Comparison of ENCODE assay signal across 17 mouse cellular contexts in the genomic region with DNA sequence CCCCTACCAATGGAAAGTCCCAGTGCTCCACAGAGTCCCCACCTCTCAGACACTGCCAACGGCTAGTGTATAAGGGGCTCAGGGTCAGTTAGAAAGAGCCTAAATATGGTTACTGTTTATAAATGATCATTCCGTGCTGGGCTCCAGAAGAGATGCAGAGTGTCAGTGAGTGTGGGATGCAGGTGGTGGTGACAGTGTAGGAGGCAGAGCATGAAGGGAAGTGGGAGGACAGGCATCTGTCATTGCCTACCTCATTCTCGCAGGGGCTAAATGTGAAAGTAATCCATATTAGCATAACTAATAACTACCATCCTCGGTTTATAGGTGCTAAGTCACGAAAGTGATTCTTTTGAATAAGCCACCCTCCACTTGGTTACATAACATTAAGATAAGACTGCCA. TPM values are rescaled to one million over a fixed set of nuclear protein-coding genes. Genes with fewer than 3 reads are reported as not detected.
DNase-seq lines count a peak whose midpoint lies in the region; ATAC-seq and TF ChIP-seq lines count a peak whose summit lies in the region.
"Had no signal": no experiment of that assay in that cellular context is flagged by ENCODE, and none has a peak within 500 bp of the region (broad histone marks: within the 10 kb centered on the region; RNA-seq: fewer than 3 reads in every experiment).

No protein-coding gene starts in this region.

- no peak overlapping the region for H3K4me2 ChIP-seq in CH12.LX (ENCODE audit: insufficient read depth, low read depth, poor library complexity, severe bottlenecking)
- no peak overlapping the region for H3K4me2 ChIP-seq in forebrain, embryonic 15.5 days (replicated peaks)
- no peak overlapping the region for H3K4me2 ChIP-seq in liver, embryonic 12.5 days
- H3K4me2 ChIP-seq: forebrain, embryonic 13.5 days; hindbrain, embryonic 15.5 days; kidney, embryonic 15.5 days; limb, embryonic 12.5 days; lung, embryonic 15.5 days; neural tube, embryonic 15.5 days had no signal

- TF ChIP-seq POLR2A in CH12.LX (IDR thresholded peaks at IDR 0.05; ENCODE audit: low read depth, low read length), result no peak
- TF ChIP-seq POLR2A in cortical plate, adult 2 months (IDR thresholded peaks at IDR 0.05; ENCODE audit: extremely low read depth, insufficient read depth, low read length), result no peak

- no peaks in the 10 kb centered on the region for H3K9me3 ChIP-seq in CH12.LX (replicated peaks; ENCODE audit: low read length)
- no peaks in the 10 kb centered on the region for H3K9me3 ChIP-seq in forebrain, embryonic 15.5 days
- H3K9me3 ChIP-seq in liver, embryonic 12.5 days (replicated peaks), result no peaks in the 10 kb centered on the region
- H3K9me3 ChIP-seq: forebrain, embryonic 13.5 days; hindbrain, embryonic 10.5 days; hindbrain, embryonic 15.5 days; kidney, embryonic 15.5 days; limb, embryonic 12.5 days; lung, embryonic 15.5 days; neural tube, embryonic 15.5 days had no signal

- TF ChIP-seq CTCF in CH12.LX (conservative IDR thresholded peaks at IDR 0.05 in 1 of 2, IDR thresholded peaks at IDR 0.05 in 1 of 2; ENCODE audit: low read depth in 2 of 2, low read length in 2 of 2), result no peak
- TF ChIP-seq CTCF in cortical plate, adult 2 months (IDR thresholded peaks at IDR 0.05; ENCODE audit: extremely low read depth, insufficient read depth, low read length), result no peak

- in situ Hi-C loops in CH12.LX (cut with MboI; ENCODE audit: low pct_ligation_motif_present, low pct_unique_long_range_greater_than_20kb, low sequenced_read_pairs), result no loop called here

- no peak for TF ChIP-seq EP300 in CH12.LX (IDR thresholded peaks at IDR 0.05; ENCODE audit: low read length)

- no peak for TF ChIP-seq RAD21 in CH12.LX (IDR thresholded peaks at IDR 0.05; ENCODE audit: low read depth, low read length)

- WGBS in forebrain, embryonic 15.5 days, result 95% methylated on average over 5 of the region's 5 CpGs
- WGBS in liver, embryonic 12.5 days (ENCODE audit: insufficient replicate concordance), result 72% methylated on average over 5 of the region's 5 CpGs

- H3K4me3 ChIP-seq in CH12.LX (replicated peaks in 1 of 3; ENCODE audit: low read depth in 2 of 3, low read length in 2 of 3, poor library complexity in 1 of 3), result no peak overlapping the region
- H3K4me3 ChIP-seq in cortical plate, adult 2 months (ENCODE audit: insufficient read depth, low read length), result no peak overlapping the region
- no peak overlapping the region for H3K4me3 ChIP-seq in forebrain, embryonic 15.5 days
- no peak overlapping the region for H3K4me3 ChIP-seq in liver, embryonic 12.5 days
- H3K4me3 ChIP-seq: forebrain, embryonic 13.5 days; gastrocnemius, adult 2 months; hindbrain, embryonic 10.5 days; hindbrain, embryonic 15.5 days; kidney, embryonic 15.5 days; limb, embryonic 12.5 days; lung, embryonic 15.5 days; neural tube, embryonic 15.5 days had no signal

- peak overlapping the region; percentile 48 for H3K27ac ChIP-seq in CH12.LX (ENCODE audit: insufficient read depth, low read depth)
- 0 out of 2 replicates have a peak overlapping the region, but pooled peaks have one; percentile 12 for H3K27ac ChIP-seq in cortical plate, adult 2 months (ENCODE audit: insufficient read depth, low read length)
- H3K27ac ChIP-seq in forebrain, embryonic 15.5 days (replicated peaks), result no peak overlapping the region
- no peak overlapping the region for H3K27ac ChIP-seq in liver, embryonic 12.5 days
- H3K27ac ChIP-seq: forebrain, embryonic 13.5 days; gastrocnemius, adult 2 months; hindbrain, embryonic 10.5 days; hindbrain, embryonic 15.5 days; kidney, embryonic 15.5 days; limb, embryonic 12.5 days; lung, embryonic 15.5 days; neural tube, embryonic 15.5 days; stomach, postnatal 0 days had no signal

- no peaks in the 10 kb centered on the region for H3K27me3 ChIP-seq in CH12.LX (replicated peaks)
- no peaks in the 10 kb centered on the region for H3K27me3 ChIP-seq in forebrain, embryonic 15.5 days
- no peaks in the 10 kb centered on the region for H3K27me3 ChIP-seq in liver, embryonic 12.5 days (replicated peaks)
- H3K27me3 ChIP-seq: forebrain, embryonic 13.5 days; hindbrain, embryonic 15.5 days; kidney, embryonic 15.5 days; limb, embryonic 12.5 days; lung, embryonic 15.5 days; neural tube, embryonic 15.5 days had no signal

- peaks cover 39% of the 10 kb centered on the region for H3K79me2 ChIP-seq in CH12.LX (replicated peaks; ENCODE audit: control insufficient read depth, extremely low read depth, insufficient read depth, poor library complexity, severe bottlenecking)

- no peak for ATAC-seq in forebrain, embryonic 15.5 days (replicated peaks)
- no peak for ATAC-seq in liver, embryonic 12.5 days
- ATAC-seq: forebrain, embryonic 13.5 days had no signal

- H3K9ac ChIP-seq in CH12.LX (ENCODE audit: insufficient read depth, low read depth), result no peak overlapping the region
- H3K9ac ChIP-seq in forebrain, embryonic 15.5 days (replicated peaks), result no peak overlapping the region
- no peak overlapping the region for H3K9ac ChIP-seq in liver, embryonic 12.5 days
- H3K9ac ChIP-seq: forebrain, embryonic 13.5 days; hindbrain, embryonic 15.5 days; kidney, embryonic 15.5 days; limb, embryonic 12.5 days; lung, embryonic 15.5 days; neural tube, embryonic 15.5 days had no signal

- peaks cover 44 to 69% of the 10 kb centered on the region in 2 experiments for H3K36me3 ChIP-seq in CH12.LX (replicated peaks in 1 of 2; ENCODE audit: control insufficient read depth in 1 of 2, insufficient read depth in 1 of 2, low read length in 1 of 2)
- peaks cover 60% of the 10 kb centered on the region for H3K36me3 ChIP-seq in forebrain, embryonic 15.5 days
- peaks cover 61% of the 10 kb centered on the region for H3K36me3 ChIP-seq in liver, embryonic 12.5 days

- peak; percentile 56 for DNase-seq in layer of hippocampus, adult 11-12 months (ENCODE audit: low spot score)
- no peak for DNase-seq in layer of hippocampus, postnatal 25 days (ENCODE audit: extremely low spot score in 1 of 2, low spot score in 1 of 2)
- peak; percentile 35 for DNase-seq in CH12.LX (ENCODE audit: extremely low read depth)
- peak; percentile 69 for DNase-seq in layer of hippocampus, adult 9-11 months
- DNase-seq: gastrocnemius, adult 2 months; thymus, adult 18-20 months had no signal

- dilution Hi-C loops in CH12.LX (cut with MboI; ENCODE audit: extremely low pct_ligation_motif_present, extremely low pct_unique_long_range_greater_than_20kb, low sequenced_read_pairs), result no loop called here

- peaks cover 23 to 75% of the 10 kb centered on the region in 2 experiments for H3K4me1 ChIP-seq in CH12.LX (ENCODE audit: control insufficient read depth in 1 of 2, insufficient read depth in 2 of 2)
- peaks cover 5% of the 10 kb centered on the region for H3K4me1 ChIP-seq in cortical plate, adult 2 months (ENCODE audit: control insufficient read depth, insufficient read depth, low read length)
- no peaks in the 10 kb centered on the region for H3K4me1 ChIP-seq in forebrain, embryonic 15.5 days
- peaks cover 47% of the 10 kb centered on the region for H3K4me1 ChIP-seq in liver, embryonic 12.5 days
- H3K4me1 ChIP-seq: forebrain, embryonic 13.5 days; hindbrain, embryonic 10.5 days; hindbrain, embryonic 15.5 days; limb, embryonic 12.5 days; lung, embryonic 15.5 days; neural tube, embryonic 15.5 days had no signal

TF ChIP-seq in CH12.LX, 34 proteins besides CTCF, POLR2A, EP300 and RAD21:
- no peak for TF ChIP-seq USF1 (IDR thresholded peaks at IDR 0.05; ENCODE audit: low read depth, low read length)
- no peak for TF ChIP-seq ZKSCAN1 (IDR thresholded peaks at IDR 0.05; ENCODE audit: borderline replicate concordance, low read depth, low read length)
- no peak for TF ChIP-seq MXI1 (IDR thresholded peaks at IDR 0.05; ENCODE audit: low read depth, low read length)
- TF ChIP-seq MAX (IDR thresholded peaks at IDR 0.05; ENCODE audit: low read length), result no peak

RNA-seq across cellular contexts. Expression of gene Cap1, which starts 15.1 kb away (rescaled TPM):
- 100 to 1,000 TPM; 299 to 313 TPM for total RNA-seq in layer of hippocampus, postnatal 25 days (2021)
- total RNA-seq in CH12.LX (2012; rRNA removed) (118 and 128 TPM in 2 replicates), CH12.LX (2014; rRNA removed) (159 TPM in 2 replicates)
- polyA plus RNA-seq in CH12.LX (2012; ENCODE audit: insufficient read length, low read depth), result 163 and 195 TPM in 2 replicates
- polyA plus RNA-seq in cortical plate, adult 2 months (2012; rRNA removed), result 134 and 146 TPM in 2 replicates
- 62.4 and 62.9 TPM in 2 replicates for polyA plus RNA-seq in forebrain, embryonic 15.5 days (2015; fragmentation: Nextera tagmentation; extraction: Ambion mirVana)
- 30.3 and 31.6 TPM in 2 replicates for polyA plus RNA-seq in liver, embryonic 12.5 days (2016; fragmentation: Nextera tagmentation; extraction: Ambion mirVana)

RNA-seq across cellular contexts. Expression of gene Ppt1, which starts 34.7 kb away (rescaled TPM):
- 10 to 100 TPM; 80.2 to 83.5 TPM for total RNA-seq in layer of hippocampus, postnatal 25 days (2021)
- total RNA-seq in CH12.LX (2012; rRNA removed) (23.7 and 23.8 TPM in 2 replicates), CH12.LX (2014; rRNA removed) (23.9 and 24.2 TPM in 2 replicates)
- polyA plus RNA-seq in CH12.LX (2012; ENCODE audit: insufficient read length, low read depth), result 30.7 TPM in 2 replicates
- 117 and 120 TPM in 2 replicates for polyA plus RNA-seq in cortical plate, adult 2 months (2012; rRNA removed)
- 71.6 and 73.6 TPM in 2 replicates for polyA plus RNA-seq in forebrain, embryonic 15.5 days (2015; fragmentation: Nextera tagmentation; extraction: Ambion mirVana)
- 25.0 and 26.0 TPM in 2 replicates for polyA plus RNA-seq in liver, embryonic 12.5 days (2016; fragmentation: Nextera tagmentation; extraction: Ambion mirVana)

Comparison
In these comparisons a context has a peak if more than half of its experiments do, and no peak if none do; other contexts are left out.
1. DNase-seq: peak in layer of hippocampus, adult 11-12 months (single experiment), CH12.LX (single experiment) and layer of hippocampus, adult 9-11 months (single experiment); none in layer of hippocampus, postnatal 25 days (0 of 2).
2. H3K27ac ChIP-seq: peak in CH12.LX (single experiment) and cortical plate, adult 2 months (single experiment); none in forebrain, embryonic 15.5 days (single experiment) and liver, embryonic 12.5 days (single experiment).